Mouse (Mus musculus) liver, embryonic 15.5 days (tissue): ENCODE data around the gene Hes7. TPM values are rescaled to one million over a fixed set of nuclear protein-coding genes. Genes with fewer than 3 reads are reported as not detected.

Source experiments
- ATAC-seq: fragments of 200-750 bp; cut with Nextera tagmentation; 2 replicates; pipeline ENCODE4 v1.8.0; 2017; ENCODE audit warnings: moderate number of reproducible peaks, mild to moderate bottlenecking, moderate library complexity; ENCODE audit not compliant: insufficient read depth
- H3K27ac ChIP-seq: fragments of 300-500 bp; sonication (generic); replicated peaks from 2 replicates; pipeline ENCODE4 v1.5.1; 2015; ENCODE audit warnings: mild to moderate bottlenecking, inconsistent platforms
- H3K27me3 ChIP-seq: fragments of 300-500 bp; sonication (generic); 2 replicates; pipeline ENCODE4 v1.6.1; 2015; ENCODE audit warnings: mild to moderate bottlenecking, inconsistent platforms
- H3K36me3 ChIP-seq: fragments of 300-500 bp; sonication (generic); replicated peaks from 2 replicates; pipeline ENCODE4 v1.6.1; 2015; ENCODE audit warnings: moderate library complexity, mild to moderate bottlenecking, inconsistent platforms
- H3K4me1 ChIP-seq: fragments of 300-500 bp; sonication (generic); replicated peaks from 2 replicates; pipeline ENCODE4 v1.6.1; 2015; ENCODE audit warnings: inconsistent platforms
- H3K4me2 ChIP-seq: fragments of 300-500 bp; sonication (generic); 2 replicates; pipeline ENCODE4 v1.6.1; 2015; ENCODE audit warnings: moderate library complexity, mild to moderate bottlenecking, inconsistent platforms
- H3K4me3 ChIP-seq: fragments of 300-500 bp; sonication (generic); replicated peaks from 2 replicates; pipeline ENCODE4 v1.5.1; 2015; ENCODE audit warnings: mild to moderate bottlenecking, inconsistent platforms
- H3K9ac ChIP-seq: fragments of 300-500 bp; sonication (generic); 2 replicates; pipeline ENCODE4 v1.6.1; 2015; ENCODE audit warnings: moderate library complexity, mild to moderate bottlenecking, inconsistent platforms
- H3K9me3 ChIP-seq: fragments of 300-500 bp; sonication (generic); replicated peaks from 2 replicates; pipeline ENCODE4 v1.6.1; 2016; ENCODE audit warnings: inconsistent platforms
- WGBS: fragments of 180-500 bp; shearing (Covaris S2); methylation state at CpG from one replicate; pipeline ENCODE4 v1.1.7; 2015; ENCODE audit warnings: mixed read lengths; ENCODE audit not compliant: insufficient replicate concordance; 5-methylcytosine and 5-hydroxymethylcytosine counted together
- polyA plus RNA-seq: library from polyadenylated mRNA; unstranded; fragments of >200 nt; fragmentation: Nextera tagmentation; extraction: Ambion mirVana; gene quantifications from 2 replicates; pipeline ENCODE4 v1.2.1, GENCODE M21; 2015

Hes7 gene
- polyA plus RNA-seq, 1 experiment from 2014 or later = 0.12 TPM

- Histone ChIP-seq H3K9me3 (no peaks in the 10 kb centered on the region), H3K4me1 (peaks cover 35% of the 10 kb centered on the region), H3K9ac (no peak overlapping the region; the same call in 1 of the 2 replicates), H3K36me3 (no peaks in the 10 kb centered on the region), H3K27me3 (no peaks in the 10 kb centered on the region; the same call in 1 of the 2 replicates), H3K4me2 (no peak overlapping the region), H3K4me3 (no peak overlapping the region), H3K27ac (no peak overlapping the region)
- no peak for ATAC-seq
- WGBS = 74% methylated on average over 9 of the region's 9 CpGs
Observed at GRCm38 (mm10) chr11:69077316-69077715, 42.9 kb upstream of the Hes7 start.

- Histone ChIP-seq H3K4me3 (no peak overlapping the region), H3K36me3 (no peaks in the 10 kb centered on the region), H3K4me1 (peaks cover 29% of the 10 kb centered on the region), H3K4me2 (no peak overlapping the region), H3K9ac (no peak overlapping the region), H3K27me3 (peaks cover 6% of the 10 kb centered on the region; the same call in 1 of the 2 replicates), H3K9me3 (no peaks in the 10 kb centered on the region), H3K27ac (no peak overlapping the region)
- 70% methylated on average over 6 of the region's 6 CpGs for WGBS
- no peak for ATAC-seq
Observed at GRCm38 (mm10) chr11:69078041-69078440, 42.2 kb upstream of the Hes7 start.

- Histone ChIP-seq H3K36me3 (no peaks in the 10 kb centered on the region), H3K27ac (no peak overlapping the region), H3K9ac (no peak overlapping the region), H3K4me2 (no peak overlapping the region), H3K27me3 (peaks cover 6% of the 10 kb centered on the region; the same call in 1 of the 2 replicates), H3K9me3 (no peaks in the 10 kb centered on the region), H3K4me1 (peaks cover 20% of the 10 kb centered on the region), H3K4me3 (no peak overlapping the region)
- 45% methylated on average over 5 of the region's 5 CpGs for whole genome bisulfite sequencing
- ATAC-seq = 0 out of 2 replicates have a peak, but pooled peaks have one; percentile 36
Observed at GRCm38 (mm10) chr11:69078805-69079438, 41.3 kb upstream of the Hes7 start.

GRCm38 (mm10) chr11:69080102-69080854 lies 39.9 kb upstream of the Hes7 start:
- H3K27me3 ChIP-seq = peaks cover 6% of the 10 kb centered on the region; the same call in 1 of the 2 replicates
- WGBS = 68% methylated on average over 15 of the region's 15 CpGs
- H3K36me3 ChIP-seq = no peaks in the 10 kb centered on the region
- no peak overlapping the region for H3K4me2 ChIP-seq
- no peak for ATAC-seq
- no peak overlapping the region for H3K4me3 ChIP-seq
- H3K9ac ChIP-seq = no peak overlapping the region
- no peaks in the 10 kb centered on the region for H3K9me3 ChIP-seq
- H3K27ac ChIP-seq = no peak overlapping the region
- H3K4me1 ChIP-seq = peaks cover 8% of the 10 kb centered on the region; the same call in 1 of the 2 replicates

- no peaks in the 10 kb centered on the region for H3K36me3 ChIP-seq
- H3K27me3 ChIP-seq = peaks cover 6% of the 10 kb centered on the region; the same call in 1 of the 2 replicates
- H3K27ac ChIP-seq = no peak overlapping the region
- no peak for ATAC-seq
- peaks cover 7% of the 10 kb centered on the region; the same call in 1 of the 2 replicates for H3K4me1 ChIP-seq
- no peak overlapping the region for H3K9ac ChIP-seq
- no peak overlapping the region for H3K4me3 ChIP-seq
- WGBS = 71% methylated on average over 8 of the region's 8 CpGs
- H3K9me3 ChIP-seq = no peaks in the 10 kb centered on the region
- no peak overlapping the region for H3K4me2 ChIP-seq
Observed at GRCm38 (mm10) chr11:69080855-69081222, 39.4 kb upstream of the Hes7 start.

GRCm38 (mm10) chr11:69081613-69082012 lies 38.6 kb upstream of the Hes7 start:
- Histone ChIP-seq H3K9ac (no peak overlapping the region), H3K4me2 (no peak overlapping the region), H3K4me1 (peaks cover 6% of the 10 kb centered on the region; the same call in 1 of the 2 replicates), H3K4me3 (no peak overlapping the region), H3K36me3 (no peaks in the 10 kb centered on the region), H3K27ac (no peak overlapping the region), H3K9me3 (no peaks in the 10 kb centered on the region), H3K27me3 (peaks cover 6% of the 10 kb centered on the region; the same call in 1 of the 2 replicates)
- WGBS = 82% methylated on average over 7 of the region's 7 CpGs
- ATAC-seq = no peak

- Histone ChIP-seq H3K4me3 (no peak overlapping the region), H3K4me2 (no peak overlapping the region), H3K9me3 (no peaks in the 10 kb centered on the region), H3K36me3 (peaks cover 12% of the 10 kb centered on the region), H3K4me1 (peaks cover 25% of the 10 kb centered on the region), H3K9ac (no peak overlapping the region), H3K27me3 (peaks cover 6% of the 10 kb centered on the region; the same call in 1 of the 2 replicates), H3K27ac (no peak overlapping the region)
- no peak for ATAC-seq
- 71% methylated on average over 6 of the region's 6 CpGs for WGBS
Observed at GRCm38 (mm10) chr11:69085608-69086007, 34.6 kb upstream of the Hes7 start.

GRCm38 (mm10) chr11:69086390-69086789 lies 33.8 kb upstream of the Hes7 start:
- 65% methylated on average over 6 of the region's 6 CpGs for WGBS
- H3K9me3 ChIP-seq = no peaks in the 10 kb centered on the region
- peaks cover 6% of the 10 kb centered on the region; the same call in 1 of the 2 replicates for H3K27me3 ChIP-seq
- H3K9ac ChIP-seq = no peak overlapping the region
- no peak overlapping the region for H3K4me3 ChIP-seq
- H3K36me3 ChIP-seq = peaks cover 20% of the 10 kb centered on the region
- peaks cover 32% of the 10 kb centered on the region for H3K4me1 ChIP-seq
- ATAC-seq = no peak
- no peak overlapping the region for H3K4me2 ChIP-seq
- no peak overlapping the region for H3K27ac ChIP-seq

- H3K27me3 ChIP-seq = peaks cover 6% of the 10 kb centered on the region; the same call in 1 of the 2 replicates
- peaks cover 38% of the 10 kb centered on the region for H3K4me1 ChIP-seq
- H3K27ac ChIP-seq = no peak overlapping the region; the same call in 1 of the 2 replicates
- H3K9ac ChIP-seq = no peak overlapping the region
- H3K9me3 ChIP-seq = no peaks in the 10 kb centered on the region
- 47% methylated on average over 4 of the region's 4 CpGs for WGBS
- no peak overlapping the region for H3K4me3 ChIP-seq
- H3K36me3 ChIP-seq = peaks cover 27% of the 10 kb centered on the region
- H3K4me2 ChIP-seq = no peak overlapping the region
- no peak for ATAC-seq
Observed at GRCm38 (mm10) chr11:69087082-69087481, 33.1 kb upstream of the Hes7 start.

GRCm38 (mm10) chr11:69087597-69087996 lies 32.6 kb upstream of the Hes7 start:
- no peak for ATAC-seq
- Histone ChIP-seq H3K4me2 (peak overlapping the region; percentile 82), H3K9ac (no peak overlapping the region), H3K4me3 (no peak overlapping the region), H3K27ac (no peak overlapping the region; the same call in 1 of the 2 replicates), H3K9me3 (no peaks in the 10 kb centered on the region), H3K36me3 (peaks cover 31% of the 10 kb centered on the region), H3K27me3 (peaks cover 5% of the 10 kb centered on the region; the same call in 1 of the 2 replicates), H3K4me1 (peaks cover 43% of the 10 kb centered on the region)
- 50% methylated on average over 2 of the region's 2 CpGs for WGBS
